Mouse (Mus musculus) central nervous system, embryonic 11.5 days (tissue): Measurements from ENCODE around the gene Slc15a3. TPM values are rescaled to one million over a fixed set of nuclear protein-coding genes. Genes with fewer than 3 reads are reported as not detected.

Experiments used
- polyA plus RNA-seq: library from polyadenylated mRNA; depleted of rRNA; stranded (reverse); fragments of >200 nt; gene quantifications from 2 replicates; pipeline ENCODE4 v1.2.3, GENCODE M21; 2012; rRNA removed

Slc15a3 gene
- polyA plus RNA-seq = 0.70 and 0.78 TPM in 2 replicates

DNA sequence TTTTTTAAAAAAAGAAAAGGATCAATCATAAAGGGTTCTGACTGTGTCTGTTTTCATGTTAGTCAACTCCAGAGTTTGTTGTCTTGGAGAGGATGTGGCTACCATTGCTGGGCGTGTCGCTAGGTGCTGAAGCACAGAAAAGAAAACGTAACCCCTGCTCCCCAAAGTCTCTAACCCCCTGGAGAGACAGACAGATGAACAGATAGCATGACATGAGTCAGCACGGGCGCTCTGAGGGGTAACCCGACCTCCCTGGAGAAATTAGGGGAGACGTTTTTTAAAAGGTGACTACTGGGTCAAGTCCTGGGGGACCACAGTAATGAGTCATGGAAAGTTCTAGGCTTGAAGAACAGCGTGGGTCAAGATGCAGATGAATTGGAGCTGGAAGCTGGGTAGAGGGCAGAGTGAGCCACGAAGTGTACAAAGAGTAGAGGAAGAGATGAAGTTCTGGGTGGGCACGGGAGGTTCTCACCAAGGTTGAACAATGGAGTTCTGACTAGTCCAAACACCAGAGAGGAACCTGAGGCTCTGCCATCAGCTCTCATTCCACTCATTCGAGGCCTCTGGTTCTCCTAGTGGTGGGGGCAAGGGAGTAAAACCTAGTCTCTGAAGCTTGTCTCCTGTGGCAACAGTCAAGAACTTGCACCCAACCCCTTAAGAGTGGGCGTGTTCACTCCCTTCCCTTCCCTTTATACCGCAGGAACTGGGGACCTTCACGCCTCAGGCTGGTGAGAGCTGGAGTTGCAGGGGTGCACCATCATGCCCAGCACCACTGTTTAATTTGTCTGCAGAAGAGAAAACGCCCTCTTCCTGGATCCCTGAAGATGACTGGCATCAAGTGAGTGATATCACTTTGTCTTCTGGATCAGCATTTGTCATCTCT, at the start of gene Slc15a3:
Gene Slc15a3, plus strand, starts transcription at position 718 of the 883 bp plus-strand sequence.

DNA sequence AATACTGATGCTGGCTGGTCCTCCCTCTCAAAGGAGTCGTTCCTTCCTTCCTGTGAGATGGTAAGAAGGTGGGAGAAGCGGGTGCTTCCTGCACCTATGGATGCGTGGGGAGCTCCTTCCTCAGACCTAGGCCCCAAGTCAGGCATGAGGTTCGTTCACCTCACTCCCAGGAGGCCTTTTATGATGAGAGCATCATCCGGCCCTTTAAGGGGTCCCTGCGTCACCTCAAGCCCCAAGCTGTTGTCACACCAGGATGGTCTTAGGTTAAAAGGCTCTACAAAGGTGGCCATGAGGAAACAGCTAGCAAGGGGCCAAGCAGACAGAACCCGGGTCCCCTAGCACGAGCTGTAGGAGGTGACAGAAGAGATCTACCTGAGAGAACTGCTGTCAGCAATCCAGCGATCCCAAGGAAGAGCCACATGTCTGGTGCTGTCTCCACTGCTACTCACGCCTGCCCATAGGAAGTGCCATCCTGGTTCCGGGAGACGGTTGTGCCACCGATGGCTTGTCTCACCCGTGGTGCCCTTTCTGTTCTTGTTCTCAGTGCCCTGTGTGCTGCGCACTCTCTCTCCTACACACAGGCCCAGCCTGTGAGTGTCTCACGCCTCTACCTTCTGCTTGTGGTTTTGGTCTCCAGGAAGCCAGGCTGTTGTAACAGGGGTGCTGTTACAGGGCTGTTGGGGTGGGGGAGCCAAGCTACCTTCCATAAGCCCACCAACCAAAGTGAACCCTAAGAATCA, 9.9 kb upstream of the Slc15a3 start, which contains the start of gene Cd6:
Gene Cd6, minus strand, starts transcription at position 623 of the 740 bp plus-strand sequence.

DNA sequence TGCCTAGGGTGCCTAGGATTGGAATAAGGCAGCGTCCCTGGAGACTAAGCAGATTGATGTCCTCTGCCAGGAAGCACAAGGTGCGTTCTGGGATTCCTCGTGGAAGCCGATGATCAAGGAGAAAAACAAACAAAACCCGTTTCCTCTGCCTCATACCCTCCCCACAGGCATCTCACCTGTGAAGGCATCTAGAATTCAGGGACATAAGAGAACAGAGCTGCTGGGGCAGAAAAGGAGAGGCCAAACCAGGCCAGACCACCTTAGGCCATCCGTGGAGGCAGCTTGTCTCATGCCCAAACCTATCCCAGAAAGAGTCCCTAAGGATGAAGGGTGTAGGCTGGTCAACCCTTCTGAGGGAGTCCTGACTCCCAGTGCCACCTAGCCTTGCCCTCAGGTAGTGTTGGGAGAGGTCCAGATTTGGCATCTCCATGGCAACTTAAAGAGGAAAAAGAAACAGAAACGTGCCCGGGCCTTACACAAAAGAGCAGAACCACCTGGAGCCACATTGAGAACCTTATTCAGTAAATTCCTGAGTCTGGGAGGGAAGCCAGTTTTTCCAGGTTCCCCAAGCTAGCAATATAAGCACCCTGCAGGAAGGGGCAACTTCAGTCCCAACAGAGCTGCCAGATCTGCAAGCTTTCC, 30.5 kb downstream of the Slc15a3 start, which contains the start of gene Tmem132a:
Gene Tmem132a, minus strand, starts transcription at position 55 of the 642 bp plus-strand sequence.

DNA sequence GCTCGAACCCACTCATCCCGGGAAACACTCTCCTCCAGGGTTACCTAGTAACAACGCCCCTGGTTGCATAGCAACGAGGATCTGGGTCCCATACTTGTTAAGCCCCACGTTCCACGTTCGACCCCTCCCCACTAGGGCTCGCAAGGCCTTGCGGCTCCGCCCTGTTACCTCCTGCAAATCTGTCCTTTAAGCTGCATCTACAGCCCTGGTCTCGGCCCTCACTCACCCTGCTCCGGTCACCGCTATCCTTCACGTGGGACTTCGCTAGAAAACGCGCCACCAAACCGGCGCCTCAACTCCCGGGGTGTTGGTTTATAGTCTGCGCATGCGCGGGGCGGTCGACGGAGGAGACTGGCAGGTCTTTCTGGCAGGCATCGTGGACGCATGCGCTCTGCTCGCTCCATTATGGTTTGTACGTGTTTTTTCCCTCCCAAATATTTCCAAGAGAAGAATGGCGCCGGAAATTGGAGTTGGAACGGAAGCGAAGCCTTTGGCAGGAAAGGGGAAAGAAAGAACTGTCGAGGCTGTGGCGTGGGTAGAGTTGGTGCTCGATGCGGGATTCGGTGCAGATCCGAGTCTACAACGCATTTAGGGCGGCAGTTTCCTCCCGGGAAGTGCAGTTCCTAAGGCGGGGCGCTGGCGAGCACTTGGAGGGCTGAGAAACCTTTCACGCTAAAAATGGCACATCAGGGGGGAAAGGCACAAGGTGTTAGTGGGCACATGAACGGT, 42.1 kb downstream of the Slc15a3 start, which contains the start of gene Tmem109:
Gene Tmem109, minus strand, starts transcription at position 576 of the 729 bp plus-strand sequence.

DNA sequence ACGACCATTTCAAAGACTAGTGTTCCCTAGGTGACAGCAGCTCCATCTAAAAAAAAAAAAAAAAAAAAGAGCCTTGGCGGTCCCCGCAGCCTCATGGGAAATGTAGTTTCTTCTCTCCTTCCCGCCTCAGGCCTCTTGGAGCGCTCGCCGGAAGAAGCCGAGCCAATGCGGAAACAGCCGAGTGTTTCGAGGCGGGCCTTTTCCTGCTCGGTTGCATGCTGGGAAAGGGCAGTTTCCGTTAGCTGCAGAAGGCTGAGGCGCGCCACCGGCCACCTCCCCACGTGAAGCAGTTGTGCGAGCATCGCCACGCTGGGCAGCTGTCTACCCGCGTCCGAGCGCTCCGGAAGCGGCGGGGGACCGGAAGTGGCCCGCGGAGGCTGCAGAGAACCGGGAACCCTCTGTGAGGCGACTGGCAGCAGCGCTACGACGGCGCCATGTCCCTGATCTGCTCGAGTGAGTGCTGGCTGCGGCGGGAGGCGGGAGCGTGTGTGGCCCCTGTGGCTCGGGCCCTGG, 55.5 kb downstream of the Slc15a3 start, which contains the start of gene Prpf19:
Gene Prpf19, plus strand, starts transcription at position 216 of the 513 bp plus-strand sequence.

Other genes with a start within 250 kb of the Slc15a3 start
- 283 and 311 TPM in 2 replicates for gene Ddb1, start 234.4 kb upstream of the Slc15a3 start, polyA plus RNA-seq
- 24.1 and 29.3 TPM in 2 replicates for gene Tkfc, start 234.1 kb upstream of the Slc15a3 start, polyA plus RNA-seq
- gene Vwce, start 205.5 kb upstream of the Slc15a3 start, polyA plus RNA-seq = 1.5 and 1.8 TPM in 2 replicates
- not detected in 2 replicates for gene Pga5, start 161.7 kb upstream of the Slc15a3 start, polyA plus RNA-seq
- 17.6 and 21.7 TPM in 2 replicates for gene Vps37c, start 151.0 kb upstream of the Slc15a3 start, polyA plus RNA-seq
- 0.10 and 0.16 TPM in 2 replicates for gene Cd5, start 100.7 kb upstream of the Slc15a3 start, polyA plus RNA-seq
- gene Cd6, start 9.7 kb upstream of the Slc15a3 start, polyA plus RNA-seq = 0.04 TPM in 1 of 2 replicates, not detected in the other
- gene Tmem132a, start 30.2 kb downstream of the Slc15a3 start, polyA plus RNA-seq = 159 and 188 TPM in 2 replicates
- gene Tmem109, start 42.3 kb downstream of the Slc15a3 start, polyA plus RNA-seq = 29.3 and 43.3 TPM in 2 replicates
- gene Prpf19, start 55.5 kb downstream of the Slc15a3 start, polyA plus RNA-seq = 241 and 313 TPM in 2 replicates
- 0.02 TPM in 1 of 2 replicates, not detected in the other for gene Zp1, start 80.9 kb downstream of the Slc15a3 start, polyA plus RNA-seq
- 0.11 and 0.17 TPM in 2 replicates for gene Ptgdr2, start 97.4 kb downstream of the Slc15a3 start, polyA plus RNA-seq
- 8.7 and 8.9 TPM in 2 replicates for gene Ccdc86, start 109.5 kb downstream of the Slc15a3 start, polyA plus RNA-seq
- gene Ms4a10, start 134.9 kb downstream of the Slc15a3 start, polyA plus RNA-seq = 0.06 TPM in 1 of 2 replicates, not detected in the other
- not detected in 2 replicates for gene Ms4a15, start 153.5 kb downstream of the Slc15a3 start, polyA plus RNA-seq
- gene Ms4a18, start 178.3 kb downstream of the Slc15a3 start, polyA plus RNA-seq = not detected in 2 replicates
- not detected in 2 replicates for gene Ms4a8a, start 241.4 kb downstream of the Slc15a3 start, polyA plus RNA-seq